Mouse (Mus musculus) brain, embryonic 14.5 days (tissue): Measurements from ENCODE around the gene Haus2.

Source experiments
- CTCF ChIP-seq: fragments of 200-500 bp; IDR thresholded peaks from 2 replicates; pipeline ENCODE4 v1.5.1; 2012; ENCODE audit warnings: inconsistent platforms, mild to moderate bottlenecking, moderate library complexity, borderline replicate concordance; ENCODE audit not compliant: insufficient read depth, insufficient read length; ENCODE audit errors: extremely low read depth
- POLR2A ChIP-seq: fragments of 200-500 bp; IDR thresholded peaks from 2 replicates; pipeline ENCODE4 v1.6.1; 2012; ENCODE audit warnings: mild to moderate bottlenecking, inconsistent platforms, borderline replicate concordance; ENCODE audit not compliant: poor library complexity, insufficient read depth, insufficient read length, severe bottlenecking; ENCODE audit errors: extremely low read depth

DNA sequence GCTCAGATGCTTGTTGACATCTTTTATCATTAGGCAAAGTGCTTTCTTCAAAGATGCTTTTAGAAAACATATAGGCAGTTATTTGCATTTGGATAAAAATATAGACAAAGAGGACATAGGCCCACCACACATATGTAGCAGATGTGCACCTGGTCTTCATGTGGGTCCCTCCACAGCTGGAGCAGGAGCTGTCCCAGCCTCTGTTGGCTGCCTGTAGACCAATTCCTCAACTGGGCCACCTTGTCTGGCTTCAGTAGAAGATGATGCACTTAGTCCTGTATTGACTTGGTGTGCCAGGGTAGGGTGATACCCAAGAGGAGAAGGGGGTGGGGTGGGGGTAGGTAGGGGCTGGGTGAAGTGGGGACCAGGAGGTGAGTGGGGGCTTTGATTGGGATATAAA is 53.6 kb downstream of the Haus2 start:
- no peak for TF ChIP-seq CTCF
- TF ChIP-seq POLR2A = no peak
